Mouse (Mus musculus) layer of hippocampus, adult 9-10 months (tissue): ENCODE measurements around the gene Olfr812.
"Not testable (repeated sequence)": the region's sequence is repeated elsewhere in the genome, so short reads cannot be mapped to it uniquely, and the experiment has no call there.

Experiments
- DNase-seq: peaks from one replicate; pipeline ENCODE4 v3.0.0; 2022; ENCODE audit warnings: low spot score

Gene Olfr812

GRCm38 (mm10) chr10:129845994-129846393, at the start of gene Olfr812:
Olfr812 (minus strand) TSS chr10:129846094.
- no peak for DNase-seq

GRCm38 (mm10) chr10:129885934-129886333, 40.0 kb upstream of the Olfr812 start:
- DNase-seq = no peak

GRCm38 (mm10) chr10:129885496-129885895, 39.6 kb upstream of the Olfr812 start:
- not testable (repeated sequence) for DNase-seq

DNA sequence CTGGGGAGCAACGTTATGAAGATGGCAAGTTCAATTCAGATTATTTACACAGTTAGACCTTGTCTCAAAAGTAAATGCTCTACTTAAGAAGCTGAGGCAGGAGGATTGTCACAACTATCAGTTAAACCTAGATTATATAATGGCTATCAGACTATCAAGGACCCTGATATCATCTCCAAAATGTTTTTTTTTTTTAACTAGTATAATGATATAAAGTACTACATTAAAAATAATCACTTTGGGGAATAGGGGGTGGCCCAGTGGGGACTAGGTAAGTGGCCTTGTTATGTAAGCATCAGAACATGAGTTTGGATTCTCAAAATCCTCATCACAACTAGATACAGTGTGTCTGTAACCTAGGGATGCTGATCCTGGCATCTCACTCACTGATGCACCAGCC, 33.9 kb upstream of the Olfr812 start, which contains the start of gene Olfr814:
Olfr814 (minus strand) TSS at position 101 of the 400 bp plus-strand sequence.
- not testable (repeated sequence) for DNase-seq

- no peak for DNase-seq
Observed at GRCm38 (mm10) chr10:129855067-129855466, 9.2 kb upstream of the Olfr812 start, which contains the start of gene Olfr813. Olfr813 (plus strand) TSS chr10:129855367.

DNA sequence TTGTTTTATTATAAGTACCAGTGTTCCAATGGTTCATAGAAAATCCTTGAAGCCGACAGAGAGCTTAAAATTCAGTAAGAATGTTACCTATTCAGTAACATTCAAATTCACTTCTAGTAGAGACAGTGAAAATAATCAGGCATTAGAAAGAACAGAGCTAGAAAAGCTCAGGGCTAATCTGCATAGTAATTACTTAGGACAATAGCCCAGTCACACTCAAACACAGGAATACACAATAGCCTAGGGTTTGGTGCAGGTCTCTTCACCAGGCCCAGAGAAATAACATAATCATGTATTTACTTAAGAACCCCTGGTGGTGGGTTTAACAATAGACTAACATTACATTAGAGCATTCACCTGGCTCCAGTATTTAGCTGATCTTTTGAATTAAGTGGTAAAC, 1.4 kb upstream of the Olfr812 start:
- no peak for DNase-seq

DNA sequence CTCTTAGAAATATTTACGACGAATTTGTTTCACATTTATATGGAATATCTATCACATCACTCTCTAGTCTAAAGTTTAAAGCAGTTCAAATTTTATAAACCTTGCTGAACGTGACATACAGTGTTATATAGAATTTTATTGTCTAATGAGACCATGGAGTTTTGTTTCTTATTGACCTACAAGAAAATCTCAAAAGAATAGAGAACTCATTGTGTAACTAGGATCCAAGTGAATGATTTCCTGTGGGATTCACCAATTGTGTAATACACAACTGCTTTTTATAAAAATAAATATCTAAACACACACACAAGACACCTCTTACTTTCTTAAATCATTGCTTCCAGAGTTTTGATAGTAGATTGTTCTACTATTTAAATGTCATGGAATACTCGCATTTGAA, 41.6 kb downstream of the Olfr812 start, which contains the start of gene Olfr811:
Olfr811 (minus strand) TSS at position 101 of the 400 bp plus-strand sequence.
- DNase-seq = no peak

GRCm38 (mm10) chr10:129794817-129795216, 51.1 kb downstream of the Olfr812 start, which contains the start of gene Olfr810:
Olfr810 (minus strand) TSS chr10:129794917.
- DNase-seq = no peak
